Mouse (Mus musculus): ENCODE measurements around the gene Krtap2-4. TPM values are rescaled to one million over a fixed set of nuclear protein-coding genes. Genes with fewer than 3 reads are reported as not detected.
A peak's percentile ranks its signal among the peaks of the same experiment; 100 is the strongest.

Krtap2-4 gene
- total RNA-seq, 1 experiment from 2014 or later: not detected

GRCm38 (mm10) chr11:99581564-99581963 is 33.1 kb downstream of the Krtap2-4 start:
- no peak for DNase-seq

GRCm38 (mm10) chr11:99581051-99581450 is 33.6 kb downstream of the Krtap2-4 start:
- no peak for DNase-seq

GRCm38 (mm10) chr11:99580636-99581035 is 34.0 kb downstream of the Krtap2-4 start, which contains the start of gene Krtap1-5:
Gene Krtap1-5 (minus strand): TSS chr11:99581016.
- DNase-seq: no peak

- DNase-seq: peak; percentile 79
Observed at GRCm38 (mm10) chr11:99574106-99574505, 40.5 kb downstream of the Krtap2-4 start.

- DNase-seq: no peak
Observed at GRCm38 (mm10) chr11:99573164-99573563, 41.5 kb downstream of the Krtap2-4 start.

DNA sequence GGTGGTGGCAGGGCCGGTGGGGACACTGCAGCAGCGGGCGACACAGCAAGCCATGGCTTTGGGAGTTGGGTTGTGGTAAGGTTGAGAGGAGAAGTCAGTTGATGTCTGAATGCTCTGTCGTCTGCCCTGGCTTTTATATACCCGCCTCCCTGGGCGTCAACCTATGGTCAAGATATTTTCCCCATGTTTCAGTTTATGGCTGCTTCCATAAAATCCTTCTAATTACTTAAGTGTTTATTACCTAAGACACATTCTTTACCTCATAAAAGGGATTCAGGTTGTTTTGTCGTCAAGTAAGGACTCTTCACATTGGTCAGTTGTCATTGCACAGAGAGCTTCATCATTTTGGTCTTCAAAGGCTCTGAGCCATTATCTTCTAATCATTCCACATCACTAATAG is 48.1 kb downstream of the Krtap2-4 start, which contains the start of gene Krtap3-1:
Krtap3-1 (minus strand) TSS at position 101 of the 400 bp plus-strand sequence.
- no peak for DNase-seq

Other genes starting within 250 kb of the Krtap2-4 start
- gene Krt28, start 239.9 kb downstream of the Krtap2-4 start, total RNA-seq (2021): not detected in 2 replicates
- gene Krt10, start 225.5 kb downstream of the Krtap2-4 start, total RNA-seq (2021): 4.3 and 5.6 TPM in 2 replicates
- gene Krt12, start 192.6 kb downstream of the Krtap2-4 start, total RNA-seq (2021): not detected in 2 replicates
- 0.30 and 0.96 TPM in 2 replicates for gene Krt20, start 176.7 kb downstream of the Krtap2-4 start, total RNA-seq (2021)
- gene Krt23, start 121.7 kb downstream of the Krtap2-4 start, total RNA-seq (2021): 0.30 and 6.4 TPM in 2 replicates
- not detected in 2 replicates for gene Krt39, start 93.5 kb downstream of the Krtap2-4 start, total RNA-seq (2021)
- not detected in 2 replicates for gene Krt40, start 71.7 kb downstream of the Krtap2-4 start, total RNA-seq (2021)
- gene Krtap3-3, start 64.0 kb downstream of the Krtap2-4 start, total RNA-seq (2021): not detected in 2 replicates
- not detected in 2 replicates for gene Krtap3-2, start 58.0 kb downstream of the Krtap2-4 start, total RNA-seq (2021)
- gene Gm11939, start 55.4 kb downstream of the Krtap2-4 start, total RNA-seq (2021): not detected in 2 replicates
- gene Krtap3-1, start 48.2 kb downstream of the Krtap2-4 start, total RNA-seq (2021): not detected in 2 replicates
- gene Krtap1-5, start 33.8 kb downstream of the Krtap2-4 start, total RNA-seq (2021): not detected in 2 replicates
- not detected in 2 replicates for gene Krtap1-4, start 31.2 kb downstream of the Krtap2-4 start, total RNA-seq (2021)
- not detected in 2 replicates for gene Krtap1-3, start 23.5 kb downstream of the Krtap2-4 start, total RNA-seq (2021)
- not detected in 2 replicates for gene Krtap9-3, start 16.7 kb downstream of the Krtap2-4 start, total RNA-seq (2021)
- not detected in 2 replicates for gene Gm11938, start 11.5 kb downstream of the Krtap2-4 start, total RNA-seq (2021)
- gene Gm11937, start 4.7 kb downstream of the Krtap2-4 start, total RNA-seq (2021): not detected in 2 replicates
- not detected in 2 replicates for gene Gm11562, start 5.6 kb upstream of the Krtap2-4 start, total RNA-seq (2021)
- gene Krtap4-1, start 13.4 kb upstream of the Krtap2-4 start, total RNA-seq (2021): not detected in 2 replicates
- not detected in 2 replicates for gene Krtap4-2, start 20.2 kb upstream of the Krtap2-4 start, total RNA-seq (2021)
- gene Krtap4-7, start 29.2 kb upstream of the Krtap2-4 start, total RNA-seq (2021): not detected in 2 replicates
- gene Gm11555, start 35.4 kb upstream of the Krtap2-4 start, total RNA-seq (2021): not detected in 2 replicates
- gene Gm11563, start 44.1 kb upstream of the Krtap2-4 start, total RNA-seq (2021): not detected in 2 replicates
- gene Krtap4-6, start 51.1 kb upstream of the Krtap2-4 start, total RNA-seq (2021): not detected in 2 replicates
- not detected in 2 replicates for gene Gm14190, start 75.9 kb upstream of the Krtap2-4 start, total RNA-seq (2021)
- not detected in 2 replicates for gene Gm14180, start 119.4 kb upstream of the Krtap2-4 start, total RNA-seq (2021)
- gene Gm11595, start 158.1 kb upstream of the Krtap2-4 start, total RNA-seq (2021): not detected in 2 replicates
- gene Krtap4-8, start 165.9 kb upstream of the Krtap2-4 start, total RNA-seq (2021): not detected in 2 replicates
- gene Krtap4-9, start 170.4 kb upstream of the Krtap2-4 start, total RNA-seq (2021): not detected in 2 replicates
- not detected in 2 replicates for gene Gm11596, start 178.6 kb upstream of the Krtap2-4 start, total RNA-seq (2021)
- gene Gm11569, start 184.1 kb upstream of the Krtap2-4 start, total RNA-seq (2021): not detected in 2 replicates
- gene Gm11554, start 189.6 kb upstream of the Krtap2-4 start, total RNA-seq (2021): not detected in 2 replicates
- not detected in 2 replicates for gene Krtap4-13, start 195.0 kb upstream of the Krtap2-4 start, total RNA-seq (2021)
- not detected in 2 replicates for gene Gm11564, start 200.8 kb upstream of the Krtap2-4 start, total RNA-seq (2021)
- gene 2300003K06Rik, start 223.2 kb upstream of the Krtap2-4 start, total RNA-seq (2021): not detected in 2 replicates
- not detected in 2 replicates for gene Krtap4-16, start 236.8 kb upstream of the Krtap2-4 start, total RNA-seq (2021)
- gene Gm11568, start 243.1 kb upstream of the Krtap2-4 start, total RNA-seq (2021): not detected in 2 replicates
- not detected in 2 replicates for gene Gm11559, start 249.6 kb upstream of the Krtap2-4 start, total RNA-seq (2021)